Mouse (Mus musculus) forebrain, embryonic 13.5 days (tissue): Measurements from ENCODE around the gene Heatr5a. TPM values are rescaled to one million over a fixed set of nuclear protein-coding genes. Genes with fewer than 3 reads are reported as not detected.

Source experiments
- ATAC-seq: fragments of 200-750 bp; cut with Nextera tagmentation; 2 replicates; pipeline ENCODE4 v1.8.0; 2017
- H3K27ac ChIP-seq: fragments of 300-500 bp; sonication (generic); 2 replicates; pipeline ENCODE4 v1.5.1; 2015; ENCODE audit warnings: inconsistent platforms, mild to moderate bottlenecking, moderate library complexity
- H3K27me3 ChIP-seq: fragments of 300-500 bp; sonication (generic); 2 replicates; pipeline ENCODE4 v1.6.1; 2015; ENCODE audit warnings: mild to moderate bottlenecking, inconsistent platforms
- H3K36me3 ChIP-seq: fragments of 300-500 bp; sonication (generic); 2 replicates; pipeline ENCODE4 v1.6.1; 2015; ENCODE audit warnings: mild to moderate bottlenecking, inconsistent platforms; ENCODE audit not compliant: poor library complexity, severe bottlenecking
- H3K4me1 ChIP-seq: fragments of 300-500 bp; sonication (generic); 2 replicates; pipeline ENCODE4 v1.6.1; 2015; ENCODE audit warnings: inconsistent platforms
- H3K4me2 ChIP-seq: fragments of 300-500 bp; sonication (generic); 2 replicates; pipeline ENCODE4 v1.6.1; 2015; ENCODE audit warnings: inconsistent platforms, mild to moderate bottlenecking, moderate library complexity
- H3K4me3 ChIP-seq: fragments of 300-500 bp; sonication (generic); 2 replicates; pipeline ENCODE4 v1.5.1; 2015; ENCODE audit warnings: mild to moderate bottlenecking, inconsistent platforms
- H3K9ac ChIP-seq: fragments of 300-500 bp; sonication (generic); 2 replicates; pipeline ENCODE4 v1.6.1; 2015; ENCODE audit warnings: mild to moderate bottlenecking, inconsistent platforms
- H3K9me3 ChIP-seq: fragments of 300-500 bp; sonication (generic); replicated peaks from 2 replicates; pipeline ENCODE4 v1.6.1; 2016; ENCODE audit warnings: inconsistent platforms
- WGBS: fragments of 180-500 bp; shearing (Covaris S2); methylation state at CpG from one replicate; pipeline ENCODE4 v1.1.7; 2015; 5-methylcytosine and 5-hydroxymethylcytosine counted together
- polyA plus RNA-seq: library from polyadenylated mRNA; unstranded; fragments of >200 nt; fragmentation: Nextera tagmentation; extraction: Ambion mirVana; gene quantifications from 2 replicates; pipeline ENCODE4 v1.2.1, GENCODE M21; 2015

The Heatr5a gene
- polyA plus RNA-seq, 1 experiment from 2014 or later, result 6.7 TPM

DNA sequence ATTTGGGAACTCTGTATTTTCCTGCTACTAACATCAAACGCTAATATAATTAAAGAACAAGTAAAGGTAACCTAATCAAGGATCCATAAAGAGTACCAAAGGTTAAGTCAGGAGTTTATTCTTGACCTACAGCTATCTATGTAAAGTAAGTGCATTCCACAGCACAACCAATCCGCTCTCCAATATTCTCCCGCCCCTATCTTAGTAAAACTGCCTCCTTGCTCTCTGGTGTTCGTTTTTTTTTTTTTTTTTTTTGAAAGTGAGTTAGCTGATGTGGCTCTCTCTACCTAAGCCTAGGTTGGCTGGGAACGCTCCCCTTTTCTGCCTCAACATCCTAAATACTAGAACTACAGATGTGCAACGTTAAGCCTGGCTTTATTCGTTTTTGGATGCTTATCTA is 1.2 kb downstream of the Heatr5a start:
- no peak overlapping the region for H3K27ac ChIP-seq
- H3K4me2 ChIP-seq, result peak overlapping the region; percentile 76
- no peaks in the 10 kb centered on the region for H3K9me3 ChIP-seq
- peaks cover 11% of the 10 kb centered on the region for H3K4me1 ChIP-seq
- H3K27me3 ChIP-seq, result no peaks in the 10 kb centered on the region
- ATAC-seq, result no peak
- H3K36me3 ChIP-seq, result no peaks in the 10 kb centered on the region
- WGBS, result 25% methylated on average over 7 of the region's 7 CpGs
- H3K9ac ChIP-seq, result no peak overlapping the region
- peak overlapping the region; percentile 94 for H3K4me3 ChIP-seq

DNA sequence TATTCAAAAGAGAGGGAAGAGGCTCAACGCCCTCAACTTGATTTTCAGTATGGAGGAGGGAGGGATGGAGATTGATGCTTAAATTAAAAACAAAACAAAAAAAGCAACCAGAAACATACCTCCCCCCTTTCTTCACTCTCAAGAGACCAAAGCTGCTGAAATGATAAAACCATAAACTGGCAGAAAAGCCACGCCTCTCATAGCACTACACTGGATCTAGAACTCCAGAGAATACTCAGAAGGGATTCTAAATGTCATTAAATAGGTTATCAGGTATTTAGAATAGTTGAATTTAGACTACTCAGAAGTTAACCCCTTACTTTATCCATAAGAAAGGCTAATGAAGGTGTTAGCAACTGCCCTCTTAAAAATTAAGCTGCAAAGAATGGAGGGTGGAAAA is 2.0 kb downstream of the Heatr5a start:
- H3K9ac ChIP-seq, result no peak overlapping the region
- H3K4me2 ChIP-seq, result no peak overlapping the region
- no peak overlapping the region for H3K4me3 ChIP-seq
- H3K36me3 ChIP-seq, result no peaks in the 10 kb centered on the region
- H3K4me1 ChIP-seq, result peaks cover 11% of the 10 kb centered on the region
- no peaks in the 10 kb centered on the region for H3K9me3 ChIP-seq
- ATAC-seq, result no peak
- H3K27ac ChIP-seq, result no peak overlapping the region
- 80% methylated on average over 2 of the region's 2 CpGs for WGBS
- H3K27me3 ChIP-seq, result no peaks in the 10 kb centered on the region

DNA sequence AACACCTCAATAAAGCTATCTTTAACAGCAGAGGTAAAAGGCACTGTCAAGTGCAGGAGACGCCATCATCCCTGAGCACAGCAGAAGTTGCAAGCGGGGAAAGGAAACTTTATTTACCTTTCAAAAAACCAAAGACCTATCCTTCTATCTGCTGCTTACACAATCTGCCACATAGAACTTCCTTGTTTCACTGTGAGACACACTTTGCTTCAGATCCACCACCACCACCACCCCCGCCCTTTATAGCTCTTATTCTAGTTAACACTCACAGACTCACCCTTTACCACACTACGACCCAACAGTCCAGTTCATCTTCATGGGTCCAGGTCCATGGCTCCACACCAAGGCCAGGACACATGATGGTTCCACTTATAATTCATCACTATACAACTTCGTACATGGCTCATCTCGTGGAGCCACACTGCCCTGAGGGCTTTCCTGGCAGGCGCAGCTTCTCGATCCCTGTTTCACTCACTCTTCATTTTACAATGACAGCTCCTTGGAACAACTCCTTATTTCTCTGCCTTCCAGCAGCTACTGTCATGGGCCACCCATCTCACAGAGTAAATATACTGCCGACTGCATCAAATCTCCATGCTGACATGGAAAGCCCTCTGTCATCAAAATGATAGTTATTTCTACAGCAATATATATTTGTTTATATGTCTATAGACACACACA is 3.1 kb downstream of the Heatr5a start:
- ATAC-seq, result no peak
- Histone ChIP-seq H3K27me3 (no peaks in the 10 kb centered on the region), H3K4me1 (peaks cover 11% of the 10 kb centered on the region), H3K9me3 (no peaks in the 10 kb centered on the region), H3K4me2 (no peak overlapping the region), H3K27ac (no peak overlapping the region), H3K36me3 (no peaks in the 10 kb centered on the region), H3K9ac (no peak overlapping the region), H3K4me3 (no peak overlapping the region)
- 89% methylated on average over 9 of the region's 9 CpGs for WGBS

DNA sequence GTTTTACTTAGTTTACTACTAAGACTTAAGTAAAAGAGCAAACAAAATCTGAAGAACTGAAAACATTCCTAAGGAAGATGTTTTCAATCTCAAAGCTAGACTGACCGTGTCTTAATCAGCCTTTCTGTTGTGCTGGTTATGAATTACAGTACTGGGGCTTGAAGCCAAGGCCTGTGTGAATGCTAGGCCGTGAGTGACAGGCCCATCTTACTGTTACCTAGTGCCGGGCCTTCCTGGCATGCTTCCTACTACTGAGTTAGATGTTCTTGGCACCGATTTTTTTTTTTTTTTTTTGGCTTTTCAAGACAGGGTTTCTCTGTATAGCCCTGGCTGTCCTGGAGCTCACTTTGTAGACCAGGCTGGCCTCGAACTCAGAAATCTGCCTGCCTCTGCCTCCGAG is 13.5 kb downstream of the Heatr5a start:
- 0 out of 2 replicates have a peak, but pooled peaks have one; percentile 30 for ATAC-seq
- Histone ChIP-seq H3K36me3 (peaks cover 13% of the 10 kb centered on the region), H3K4me3 (no peak overlapping the region), H3K4me2 (no peak overlapping the region), H3K4me1 (0 out of 2 replicates have a peak, but pooled peaks cover 3% of the 10 kb centered on the region), H3K9me3 (no peaks in the 10 kb centered on the region), H3K27ac (no peak overlapping the region), H3K27me3 (no peaks in the 10 kb centered on the region), H3K9ac (no peak overlapping the region)
- WGBS, result 83% methylated on average over 6 of the region's 6 CpGs

DNA sequence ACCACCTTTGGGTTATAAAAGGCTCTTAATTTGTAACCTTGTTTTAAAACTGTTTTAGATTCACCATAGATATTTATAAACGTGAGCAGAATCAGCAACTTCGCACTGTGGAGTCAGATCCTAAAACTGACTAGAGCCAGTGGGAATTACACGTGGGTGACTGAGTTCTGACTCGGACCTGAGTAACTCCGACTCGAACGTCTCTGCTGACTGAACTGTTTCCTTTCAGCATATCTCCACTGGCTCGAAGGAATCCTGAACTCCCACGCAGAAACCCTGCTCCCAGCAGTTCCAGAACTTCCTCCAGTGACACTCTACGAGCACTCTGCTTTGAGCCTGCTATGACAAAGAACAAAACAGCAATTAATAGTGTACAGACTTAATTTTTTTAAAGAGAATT is 18.8 kb downstream of the Heatr5a start:
- 88% methylated on average over 10 of the region's 10 CpGs for WGBS
- Histone ChIP-seq H3K27ac (no peak overlapping the region), H3K4me3 (no peak overlapping the region), H3K4me1 (0 out of 2 replicates have a peak, but pooled peaks cover 3% of the 10 kb centered on the region), H3K36me3 (peaks cover 50% of the 10 kb centered on the region), H3K4me2 (no peak overlapping the region), H3K9ac (no peak overlapping the region), H3K27me3 (no peaks in the 10 kb centered on the region), H3K9me3 (no peaks in the 10 kb centered on the region)
- ATAC-seq, result no peak

DNA sequence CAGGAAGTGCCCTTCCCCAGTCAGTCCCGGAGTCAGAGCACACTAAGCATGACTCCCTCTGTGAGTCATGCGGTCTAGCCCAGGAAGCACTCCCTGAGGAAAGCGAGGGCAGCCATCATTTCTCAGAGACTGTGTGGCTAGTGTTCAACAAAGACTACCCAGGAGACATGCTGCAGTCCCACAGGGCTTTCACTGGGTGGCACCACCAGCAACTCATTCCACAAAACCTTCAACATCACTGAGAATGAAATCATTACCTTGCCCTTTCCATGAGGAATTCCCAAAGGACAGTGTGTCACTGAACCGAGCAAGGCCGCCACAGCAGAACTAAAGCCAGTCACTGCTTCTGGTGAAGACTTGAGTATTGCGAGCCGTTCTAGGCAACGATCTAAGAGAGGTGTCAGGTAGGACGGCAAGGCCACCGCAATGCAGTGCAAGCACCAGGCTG is 23.6 kb downstream of the Heatr5a start:
- H3K27me3 ChIP-seq, result no peaks in the 10 kb centered on the region
- 91% methylated on average over 10 of the region's 10 CpGs for WGBS
- H3K36me3 ChIP-seq, result peaks cover 52% of the 10 kb centered on the region
- no peak overlapping the region for H3K4me2 ChIP-seq
- H3K4me1 ChIP-seq, result peaks cover 12% of the 10 kb centered on the region
- no peak overlapping the region for H3K27ac ChIP-seq
- H3K9ac ChIP-seq, result no peak overlapping the region
- no peaks in the 10 kb centered on the region for H3K9me3 ChIP-seq
- no peak overlapping the region for H3K4me3 ChIP-seq
- no peak for ATAC-seq

DNA sequence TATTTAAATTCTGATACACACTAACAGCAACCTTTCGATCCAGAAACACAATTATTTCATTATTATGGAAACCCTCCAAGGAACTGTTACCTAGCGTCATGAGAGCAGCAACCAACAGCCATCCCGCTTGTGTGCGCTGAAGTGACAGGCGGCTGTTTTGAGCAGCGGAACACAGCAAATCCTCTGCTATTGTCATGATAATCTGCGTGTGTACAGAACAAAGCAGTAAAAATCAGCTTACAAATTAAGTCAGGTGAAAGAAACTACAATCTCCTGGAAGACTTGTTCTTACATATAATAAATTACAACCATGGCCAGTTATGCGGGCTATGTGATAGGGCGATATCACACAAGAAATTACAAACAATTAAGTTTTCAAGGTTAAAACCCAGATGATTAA is 25.8 kb downstream of the Heatr5a start:
- ATAC-seq, result no peak
- H3K27me3 ChIP-seq, result no peaks in the 10 kb centered on the region
- no peak overlapping the region for H3K4me3 ChIP-seq
- no peak overlapping the region for H3K4me2 ChIP-seq
- WGBS, result 29% methylated on average over 9 of the region's 9 CpGs
- no peaks in the 10 kb centered on the region for H3K9me3 ChIP-seq
- H3K9ac ChIP-seq, result no peak overlapping the region
- peaks cover 30% of the 10 kb centered on the region for H3K36me3 ChIP-seq
- no peak overlapping the region for H3K27ac ChIP-seq
- peaks cover 12% of the 10 kb centered on the region for H3K4me1 ChIP-seq

DNA sequence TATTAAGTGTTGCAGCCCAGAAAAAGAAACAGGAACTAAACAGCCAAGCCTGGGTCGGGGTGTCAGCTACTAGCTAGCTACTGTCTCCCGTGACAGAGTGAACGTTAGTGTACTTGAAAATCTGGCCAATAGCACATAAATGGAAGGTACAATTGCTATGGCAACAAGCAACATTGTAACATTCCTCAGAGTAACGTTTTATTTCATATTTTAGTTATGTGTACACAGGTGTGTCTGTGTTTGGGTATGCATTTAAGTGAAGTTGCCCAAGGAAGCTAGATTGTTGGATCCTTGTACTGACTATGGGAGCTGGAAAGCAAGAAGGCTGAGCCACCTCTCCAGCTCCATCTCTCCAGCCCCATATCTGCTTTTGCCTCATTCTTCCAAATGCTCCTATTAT is 31.3 kb downstream of the Heatr5a start:
- Histone ChIP-seq H3K27ac (no peak overlapping the region), H3K4me1 (no peaks in the 10 kb centered on the region), H3K27me3 (no peaks in the 10 kb centered on the region), H3K36me3 (peaks cover 19% of the 10 kb centered on the region), H3K9ac (no peak overlapping the region), H3K4me3 (no peak overlapping the region), H3K9me3 (no peaks in the 10 kb centered on the region), H3K4me2 (no peak overlapping the region)
- no peak for ATAC-seq
- WGBS, result 87% methylated on average over 4 of the region's 4 CpGs

DNA sequence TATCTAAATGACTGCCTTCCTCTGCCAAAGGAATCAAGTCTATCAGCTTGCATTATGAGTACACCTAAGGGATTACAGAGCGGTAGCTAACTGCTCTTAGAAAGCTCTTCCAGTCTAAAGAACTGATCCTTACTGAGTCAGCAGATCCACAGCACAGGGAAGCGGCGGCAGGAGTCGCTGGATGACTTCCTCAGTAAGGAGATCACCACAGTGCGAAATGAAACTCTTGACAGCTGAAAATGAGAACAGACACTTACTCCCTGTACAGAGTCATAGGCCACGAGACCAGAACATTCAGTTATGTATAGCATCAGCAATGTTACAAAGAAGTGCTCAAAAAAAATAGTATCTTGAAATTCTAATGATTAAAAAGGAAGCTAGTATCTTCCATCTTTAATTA is 33.2 kb downstream of the Heatr5a start:
- ATAC-seq, result no peak
- Histone ChIP-seq H3K9me3 (no peaks in the 10 kb centered on the region), H3K4me1 (no peaks in the 10 kb centered on the region), H3K4me2 (no peak overlapping the region), H3K4me3 (no peak overlapping the region), H3K36me3 (peaks cover 15% of the 10 kb centered on the region), H3K27me3 (no peaks in the 10 kb centered on the region), H3K9ac (no peak overlapping the region), H3K27ac (no peak overlapping the region)
- WGBS, result 84% methylated on average over 6 of the region's 6 CpGs

DNA sequence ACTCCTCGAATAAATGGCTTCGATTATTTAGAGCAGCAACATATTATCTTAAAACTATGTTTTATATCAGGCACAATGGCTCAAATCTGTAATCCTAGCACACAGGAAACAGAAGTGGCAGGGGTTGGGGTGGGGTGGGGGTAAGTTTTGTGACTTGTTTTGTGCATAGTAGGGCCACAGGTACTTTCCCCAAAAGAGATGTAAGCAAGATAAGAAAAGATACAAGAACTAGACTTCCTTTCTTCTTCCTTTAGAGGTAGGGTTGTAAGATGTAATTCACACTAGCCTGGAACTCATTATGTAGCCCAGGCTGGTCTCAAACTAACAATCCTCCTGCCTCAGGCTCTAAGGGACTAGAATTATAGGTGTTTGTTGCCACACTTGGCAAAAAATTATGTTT is 41.5 kb downstream of the Heatr5a start:
- Histone ChIP-seq H3K27me3 (no peaks in the 10 kb centered on the region), H3K36me3 (0 out of 2 replicates have a peak, but pooled peaks cover 4% of the 10 kb centered on the region), H3K9ac (no peak overlapping the region), H3K4me1 (no peaks in the 10 kb centered on the region), H3K9me3 (no peaks in the 10 kb centered on the region), H3K4me2 (no peak overlapping the region), H3K4me3 (no peak overlapping the region), H3K27ac (no peak overlapping the region)
- no peak for ATAC-seq
- 96% methylated on average over 2 of the region's 2 CpGs for WGBS

DNA sequence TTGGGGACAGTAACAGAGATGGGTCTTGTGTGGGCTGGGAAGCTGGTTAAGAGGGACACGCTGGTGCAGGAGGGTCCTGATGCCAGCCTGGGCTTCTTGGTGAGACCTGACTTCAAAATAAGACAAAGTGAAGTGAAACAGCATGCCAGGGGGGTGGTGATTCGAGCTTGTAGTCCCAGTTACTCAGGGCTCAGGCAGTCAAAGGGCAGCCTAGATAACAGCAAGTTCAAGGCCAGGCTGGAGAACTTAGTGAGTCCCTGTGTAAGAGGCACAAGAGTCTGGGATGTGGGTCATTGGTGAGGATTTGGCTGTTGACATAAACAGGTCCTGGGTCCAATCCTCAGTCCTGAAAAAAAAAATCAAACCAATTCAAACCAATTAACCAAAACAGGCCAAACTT is 53.9 kb downstream of the Heatr5a start:
- no peaks in the 10 kb centered on the region for H3K9me3 ChIP-seq
- H3K36me3 ChIP-seq, result peaks cover 26% of the 10 kb centered on the region
- WGBS, result 84% methylated on average over 2 of the region's 2 CpGs
- no peaks in the 10 kb centered on the region for H3K27me3 ChIP-seq
- no peak overlapping the region for H3K4me2 ChIP-seq
- no peaks in the 10 kb centered on the region for H3K4me1 ChIP-seq
- no peak for ATAC-seq
- H3K9ac ChIP-seq, result no peak overlapping the region
- no peak overlapping the region for H3K4me3 ChIP-seq
- H3K27ac ChIP-seq, result no peak overlapping the region

DNA sequence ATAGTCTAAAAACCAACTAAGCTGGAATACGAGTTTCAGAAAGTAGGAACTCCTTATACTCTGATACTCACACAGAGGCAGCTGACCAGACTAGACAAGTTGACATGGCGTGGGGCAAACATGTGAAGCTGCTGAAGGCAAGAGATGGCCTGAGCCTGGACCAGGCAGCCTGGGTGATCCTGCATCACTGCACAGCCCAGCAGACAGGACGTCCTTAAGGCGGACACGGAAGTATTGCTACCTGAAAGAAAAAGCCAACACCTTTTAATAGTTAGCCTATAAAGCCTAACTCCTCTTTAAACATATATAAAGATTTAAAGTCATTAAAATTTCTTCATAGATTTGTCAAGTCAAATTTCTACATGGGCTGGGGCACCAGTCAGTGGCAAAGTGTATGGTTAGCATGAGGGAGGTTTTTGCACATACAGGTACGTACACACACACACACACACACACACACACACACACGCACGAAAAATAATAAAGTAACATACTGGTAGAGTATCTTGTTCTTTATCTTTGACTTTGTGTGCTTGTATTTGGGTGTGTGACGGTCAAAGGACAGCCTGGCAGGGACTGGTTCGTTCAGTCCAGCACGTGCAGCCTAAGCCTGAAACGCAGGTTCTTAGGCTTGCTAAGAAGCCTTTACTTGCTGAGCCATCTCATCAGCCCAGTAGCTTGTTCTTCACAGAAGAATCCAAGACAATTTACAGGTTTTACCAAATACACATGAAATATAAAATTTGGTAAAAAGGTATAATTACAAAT is 56.0 kb downstream of the Heatr5a start:
- 95% methylated on average over 12 of the region's 12 CpGs for WGBS
- H3K9ac ChIP-seq, result no peak overlapping the region
- no peak overlapping the region for H3K4me2 ChIP-seq
- H3K27me3 ChIP-seq, result no peaks in the 10 kb centered on the region
- H3K36me3 ChIP-seq, result peaks cover 15% of the 10 kb centered on the region; the same call in 1 of the 2 replicates
- no peak for ATAC-seq
- H3K4me1 ChIP-seq, result no peaks in the 10 kb centered on the region
- no peaks in the 10 kb centered on the region for H3K9me3 ChIP-seq
- H3K27ac ChIP-seq, result no peak overlapping the region
- H3K4me3 ChIP-seq, result no peak overlapping the region
